Mouse (Mus musculus): Measurements from ENCODE around the gene Glrx5. TPM values are rescaled to one million over a fixed set of nuclear protein-coding genes. Genes with fewer than 3 reads are reported as not detected.

Glrx5 gene
- polyA plus RNA-seq (2015; fragmentation: Nextera tagmentation; extraction: Ambion mirVana): 119 and 123 TPM in 2 replicates

GRCm38 (mm10) chr12:105032147-105032831 is at the start of gene Glrx5:
Gene Glrx5, plus strand, starts transcription at chr12:105032688.
- Histone ChIP-seq H3K4me2 (ENCODE audit: low read depth, low read length) (peak within 1 kb of the TSS; percentile 89), H3K36me3 (ENCODE audit: control insufficient read depth, insufficient read depth, low read length) (peaks cover 7% of the 10 kb centered on the region; the same call in 1 of the 2 replicates), H3K9ac (ENCODE audit: low read length) (peak within 1 kb of the TSS; percentile 87), H3K4me1 (replicated peaks; ENCODE audit: control insufficient read depth, insufficient read depth, low read length) (peaks cover 19% of the 10 kb centered on the region), H3K4me3 (ENCODE audit: low read length) (peak within 1 kb of the TSS; percentile 77), H3K9me3 (ENCODE audit: control insufficient read depth, low read length) (no peaks in the 10 kb centered on the region), H3K27me3 (ENCODE audit: control insufficient read depth, insufficient read depth, low read depth, low read length) (no peaks in the 10 kb centered on the region), H3K27ac (ENCODE audit: low read length) (peak within 1 kb of the TSS; percentile 70)
- under 1% methylated on average over 64 of the region's 72 CpGs for WGBS
- ATAC-seq (ENCODE audit: low read depth): peak; percentile 99

GRCm38 (mm10) chr12:104983476-104983875 is 49.0 kb upstream of the Glrx5 start:
- no peaks in the 10 kb centered on the region for H3K36me3 ChIP-seq (ENCODE audit: control insufficient read depth, insufficient read depth, low read length)
- WGBS: 54% methylated on average over 7 of the region's 7 CpGs
- ATAC-seq (ENCODE audit: low read depth): no peak
- H3K4me2 ChIP-seq (ENCODE audit: low read depth, low read length): no peak overlapping the region
- no peaks in the 10 kb centered on the region for H3K9me3 ChIP-seq (ENCODE audit: control insufficient read depth, low read length)
- H3K27ac ChIP-seq (ENCODE audit: low read length): no peak overlapping the region
- H3K4me3 ChIP-seq (ENCODE audit: low read length): no peak overlapping the region
- H3K4me1 ChIP-seq (replicated peaks; ENCODE audit: control insufficient read depth, insufficient read depth, low read length): no peaks in the 10 kb centered on the region; the same call in 1 of the 2 replicates
- H3K27me3 ChIP-seq (ENCODE audit: control insufficient read depth, insufficient read depth, low read depth, low read length): no peaks in the 10 kb centered on the region
- H3K9ac ChIP-seq (ENCODE audit: low read length): no peak overlapping the region

GRCm38 (mm10) chr12:104985088-104985487 is 47.4 kb upstream of the Glrx5 start:
- Histone ChIP-seq H3K4me1 (replicated peaks; ENCODE audit: control insufficient read depth, insufficient read depth, low read length) (no peaks in the 10 kb centered on the region), H3K36me3 (ENCODE audit: control insufficient read depth, insufficient read depth, low read length) (no peaks in the 10 kb centered on the region), H3K9ac (ENCODE audit: low read length) (no peak overlapping the region), H3K27me3 (ENCODE audit: control insufficient read depth, insufficient read depth, low read depth, low read length) (no peaks in the 10 kb centered on the region), H3K9me3 (ENCODE audit: control insufficient read depth, low read length) (no peaks in the 10 kb centered on the region), H3K4me2 (ENCODE audit: low read depth, low read length) (no peak overlapping the region), H3K4me3 (ENCODE audit: low read length) (no peak overlapping the region), H3K27ac (ENCODE audit: low read length) (no peak overlapping the region)
- no peak for ATAC-seq (ENCODE audit: low read depth)
- 81% methylated on average over 5 of the region's 5 CpGs for WGBS

DNA sequence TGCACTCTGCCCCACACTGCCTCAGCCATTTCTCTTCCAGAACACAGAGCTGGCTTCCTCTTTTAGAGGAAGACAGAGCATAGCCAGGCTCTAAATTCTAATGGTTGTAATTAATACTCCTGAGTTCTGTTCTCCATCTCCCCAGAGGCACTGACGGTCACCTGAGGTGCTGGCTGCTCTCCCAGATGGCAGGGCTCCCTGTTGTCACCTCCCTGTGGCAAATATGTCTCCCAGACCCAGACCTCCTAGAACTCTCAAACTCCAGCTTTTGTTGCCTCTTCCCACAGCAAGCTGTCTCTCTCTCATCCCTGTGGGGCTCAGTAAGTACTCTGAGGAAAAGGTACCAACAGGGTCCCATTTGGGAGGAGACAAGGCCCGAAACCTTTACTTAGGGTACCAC is 46.5 kb upstream of the Glrx5 start:
- 80% methylated on average over 2 of the region's 2 CpGs for WGBS

GRCm38 (mm10) chr12:104986781-104987180 is 45.7 kb upstream of the Glrx5 start:
- no peak for ATAC-seq (ENCODE audit: low read depth)
- no peaks in the 10 kb centered on the region for H3K36me3 ChIP-seq (ENCODE audit: control insufficient read depth, insufficient read depth, low read length)
- 83% methylated on average over 9 of the region's 9 CpGs for WGBS
- H3K4me3 ChIP-seq (ENCODE audit: low read length): no peak overlapping the region
- no peak overlapping the region for H3K9ac ChIP-seq (ENCODE audit: low read length)
- H3K27ac ChIP-seq (ENCODE audit: low read length): no peak overlapping the region
- H3K9me3 ChIP-seq (ENCODE audit: control insufficient read depth, low read length): no peaks in the 10 kb centered on the region
- no peaks in the 10 kb centered on the region for H3K4me1 ChIP-seq (replicated peaks; ENCODE audit: control insufficient read depth, insufficient read depth, low read length)
- H3K27me3 ChIP-seq (ENCODE audit: control insufficient read depth, insufficient read depth, low read depth, low read length): no peaks in the 10 kb centered on the region
- no peak overlapping the region for H3K4me2 ChIP-seq (ENCODE audit: low read depth, low read length)

More for the DNA sequence above, 46.5 kb upstream of the Glrx5 start:
- H3K36me3 ChIP-seq (ENCODE audit: control insufficient read depth, insufficient read depth, low read length): no peaks in the 10 kb centered on the region
- no peak for ATAC-seq (ENCODE audit: low read depth)
- no peak overlapping the region for H3K4me3 ChIP-seq (ENCODE audit: low read length)
- no peak overlapping the region for H3K4me2 ChIP-seq (ENCODE audit: low read depth, low read length)
- no peak overlapping the region for H3K27ac ChIP-seq (ENCODE audit: low read length)
- H3K9me3 ChIP-seq (ENCODE audit: control insufficient read depth, low read length): no peaks in the 10 kb centered on the region
- H3K4me1 ChIP-seq (replicated peaks; ENCODE audit: control insufficient read depth, insufficient read depth, low read length): no peaks in the 10 kb centered on the region
- no peaks in the 10 kb centered on the region for H3K27me3 ChIP-seq (ENCODE audit: control insufficient read depth, insufficient read depth, low read depth, low read length)
- no peak overlapping the region for H3K9ac ChIP-seq (ENCODE audit: low read length)

DNA sequence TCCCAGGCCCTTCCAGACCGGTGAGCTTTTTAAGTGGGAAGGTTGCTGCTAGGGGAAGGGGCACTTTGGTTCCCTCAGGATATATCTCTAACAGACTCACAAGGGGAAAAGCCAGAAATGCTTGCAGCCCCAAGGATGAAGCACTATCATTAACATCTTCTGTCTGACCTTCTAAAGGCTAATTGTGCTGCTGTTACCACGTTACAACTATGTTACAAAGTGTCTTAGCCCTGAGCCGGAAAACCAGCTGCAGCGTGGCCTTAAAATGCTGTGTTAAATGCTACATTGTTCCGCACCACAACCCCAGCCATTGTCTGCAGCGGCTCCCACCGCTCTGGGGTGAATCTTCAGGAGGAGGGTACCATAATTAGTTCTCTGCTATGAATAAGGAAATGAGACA is 44.6 kb upstream of the Glrx5 start:
- Histone ChIP-seq H3K9me3 (ENCODE audit: control insufficient read depth, low read length) (no peaks in the 10 kb centered on the region), H3K4me2 (ENCODE audit: low read depth, low read length) (no peak overlapping the region), H3K27me3 (ENCODE audit: control insufficient read depth, insufficient read depth, low read depth, low read length) (no peaks in the 10 kb centered on the region), H3K4me1 (replicated peaks; ENCODE audit: control insufficient read depth, insufficient read depth, low read length) (no peaks in the 10 kb centered on the region), H3K9ac (ENCODE audit: low read length) (no peak overlapping the region), H3K27ac (ENCODE audit: low read length) (no peak overlapping the region), H3K36me3 (ENCODE audit: control insufficient read depth, insufficient read depth, low read length) (no peaks in the 10 kb centered on the region), H3K4me3 (ENCODE audit: low read length) (no peak overlapping the region)
- no peak for ATAC-seq (ENCODE audit: low read depth)
- WGBS: 85% methylated on average over 7 of the region's 7 CpGs

DNA sequence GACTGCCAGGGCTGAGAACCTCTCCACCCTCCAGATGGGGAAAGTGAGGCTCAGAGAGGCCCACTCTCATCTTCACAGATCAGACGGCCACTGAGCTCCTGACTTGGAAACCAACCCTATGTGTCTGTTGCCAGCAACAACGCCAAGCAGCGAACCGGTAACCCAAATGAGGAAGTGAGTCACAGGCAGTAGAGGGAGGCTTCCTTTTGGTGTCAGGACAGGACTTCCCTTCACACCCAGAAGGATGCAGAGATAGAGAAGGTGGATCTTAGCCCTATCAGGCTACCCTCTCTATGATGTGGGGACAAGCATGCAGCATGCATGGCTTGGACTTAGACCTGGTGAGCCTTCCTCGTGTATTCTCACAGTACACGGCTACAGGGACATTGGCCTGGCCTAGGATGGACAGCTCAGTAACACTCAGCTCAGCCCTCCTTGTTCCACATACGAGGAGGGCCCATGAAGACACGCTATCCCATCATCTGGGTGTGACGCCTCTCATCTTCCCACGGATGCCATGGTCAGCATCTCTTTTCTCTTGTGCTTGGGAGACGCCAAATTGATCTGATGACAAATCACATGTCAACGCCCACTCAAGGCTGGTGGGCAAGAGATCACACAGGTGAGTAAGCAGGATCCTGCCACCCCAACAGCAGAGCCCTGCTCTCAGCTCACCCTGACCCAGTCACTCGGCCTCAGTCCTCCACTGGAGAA is 41.6 kb upstream of the Glrx5 start:
- peaks cover 3% of the 10 kb centered on the region for H3K27me3 ChIP-seq (ENCODE audit: control insufficient read depth, insufficient read depth, low read depth, low read length)
- no peaks in the 10 kb centered on the region for H3K4me1 ChIP-seq (replicated peaks; ENCODE audit: control insufficient read depth, insufficient read depth, low read length)
- H3K4me2 ChIP-seq (ENCODE audit: low read depth, low read length): no peak overlapping the region
- H3K9me3 ChIP-seq (ENCODE audit: control insufficient read depth, low read length): no peaks in the 10 kb centered on the region
- 75% methylated on average over 13 of the region's 13 CpGs for WGBS
- no peaks in the 10 kb centered on the region for H3K36me3 ChIP-seq (ENCODE audit: control insufficient read depth, insufficient read depth, low read length)
- no peak overlapping the region for H3K9ac ChIP-seq (ENCODE audit: low read length)
- no peak for ATAC-seq (ENCODE audit: low read depth)
- H3K4me3 ChIP-seq (ENCODE audit: low read length): no peak overlapping the region
- H3K27ac ChIP-seq (ENCODE audit: low read length): no peak overlapping the region

DNA sequence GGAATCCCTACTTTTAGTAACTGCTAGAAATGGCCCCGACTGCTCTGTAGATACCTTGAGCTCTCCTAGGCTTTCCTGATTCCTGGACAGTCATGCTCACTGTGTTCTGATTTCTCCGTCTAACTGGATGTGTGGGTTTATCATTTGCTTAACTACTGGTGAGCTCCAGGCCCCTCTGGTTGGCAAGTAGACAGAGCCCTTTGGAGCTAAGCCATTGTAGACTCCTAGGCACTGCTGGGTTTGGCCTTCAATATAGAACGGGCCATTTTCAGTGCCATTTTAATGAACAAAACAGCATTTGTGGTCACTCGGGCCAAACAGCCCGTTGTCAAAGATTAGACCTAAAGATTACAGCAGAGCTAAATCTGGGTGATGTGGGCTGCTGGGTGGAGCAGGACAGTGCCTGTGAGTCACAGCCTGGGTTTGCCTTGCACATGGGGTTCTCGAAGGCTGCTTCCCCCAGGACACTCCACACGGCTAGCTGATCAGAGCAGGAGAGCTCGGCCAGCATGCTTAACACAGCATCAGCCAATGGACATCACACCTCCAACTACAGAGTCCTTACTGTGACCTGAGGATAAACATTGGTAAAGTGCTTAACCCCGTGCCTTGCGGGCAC is 40.3 kb upstream of the Glrx5 start:
- WGBS: 70% methylated on average over 10 of the region's 10 CpGs
- H3K27ac ChIP-seq (ENCODE audit: low read length): no peak overlapping the region

GRCm38 (mm10) chr12:104992838-104993237 is 39.6 kb upstream of the Glrx5 start:
- Histone ChIP-seq H3K4me3 (ENCODE audit: low read length) (no peak overlapping the region), H3K36me3 (ENCODE audit: control insufficient read depth, insufficient read depth, low read length) (no peaks in the 10 kb centered on the region), H3K27ac (ENCODE audit: low read length) (no peak overlapping the region), H3K27me3 (ENCODE audit: control insufficient read depth, insufficient read depth, low read depth, low read length) (peaks cover 3% of the 10 kb centered on the region), H3K9ac (ENCODE audit: low read length) (no peak overlapping the region), H3K4me2 (ENCODE audit: low read depth, low read length) (no peak overlapping the region), H3K4me1 (replicated peaks; ENCODE audit: control insufficient read depth, insufficient read depth, low read length) (no peaks in the 10 kb centered on the region), H3K9me3 (ENCODE audit: control insufficient read depth, low read length) (no peaks in the 10 kb centered on the region)
- ATAC-seq (ENCODE audit: low read depth): no peak
- WGBS: 61% methylated on average over 8 of the region's 8 CpGs

More for the DNA sequence above, 40.3 kb upstream of the Glrx5 start:
- Histone ChIP-seq H3K4me2 (ENCODE audit: low read depth, low read length) (no peak overlapping the region), H3K27me3 (ENCODE audit: control insufficient read depth, insufficient read depth, low read depth, low read length) (peaks cover 3% of the 10 kb centered on the region), H3K9ac (ENCODE audit: low read length) (no peak overlapping the region), H3K4me1 (replicated peaks; ENCODE audit: control insufficient read depth, insufficient read depth, low read length) (no peaks in the 10 kb centered on the region), H3K9me3 (ENCODE audit: control insufficient read depth, low read length) (no peaks in the 10 kb centered on the region), H3K36me3 (ENCODE audit: control insufficient read depth, insufficient read depth, low read length) (no peaks in the 10 kb centered on the region), H3K4me3 (ENCODE audit: low read length) (no peak overlapping the region)
- no peak for ATAC-seq (ENCODE audit: low read depth)

All from lung, embryonic 16.5 days (tissue).